Mouse (Mus musculus) cerebellum, adult 9-10 months (tissue): ENCODE data around the gene Sept9.

Source experiments
- DNase-seq: peaks from one replicate; pipeline ENCODE4 v3.0.0; 2022

Gene Sept9

GRCm38 (mm10) chr11:117390774-117391534 is 191.5 kb downstream of the Sept9 start:
- peak; percentile 1 for DNase-seq

GRCm38 (mm10) chr11:117392251-117392650 is 192.8 kb downstream of the Sept9 start:
- DNase-seq, result no peak

- no peak for DNase-seq
These were observed 194.3 kb downstream of the Sept9 start for GRCm38 (mm10) chr11:117393715-117394114.

GRCm38 (mm10) chr11:117394230-117395137 is 195.0 kb downstream of the Sept9 start:
- DNase-seq, result no peak

- DNase-seq, result no peak
These were observed 195.8 kb downstream of the Sept9 start for GRCm38 (mm10) chr11:117395228-117395627.

GRCm38 (mm10) chr11:117396929-117397328 is 197.5 kb downstream of the Sept9 start:
- no peak for DNase-seq

- peak; percentile 75 for DNase-seq
These were observed 198.3 kb downstream of the Sept9 start for GRCm38 (mm10) chr11:117397755-117398154.

- no peak for DNase-seq
These were observed 198.7 kb downstream of the Sept9 start for GRCm38 (mm10) chr11:117398191-117398590.

- no peak for DNase-seq
These were observed 202.3 kb downstream of the Sept9 start for GRCm38 (mm10) chr11:117401583-117402367.

GRCm38 (mm10) chr11:117402550-117402949 is 203.1 kb downstream of the Sept9 start:
- DNase-seq, result no peak

GRCm38 (mm10) chr11:117403073-117403472 is 203.6 kb downstream of the Sept9 start:
- DNase-seq, result no peak

GRCm38 (mm10) chr11:117403781-117404180 is 204.3 kb downstream of the Sept9 start:
- DNase-seq, result no peak

GRCm38 (mm10) chr11:117406711-117407110 is 207.2 kb downstream of the Sept9 start:
- no peak for DNase-seq

GRCm38 (mm10) chr11:117407196-117407595 is 207.7 kb downstream of the Sept9 start:
- no peak for DNase-seq

- peak; percentile 79 for DNase-seq
These were observed 208.4 kb downstream of the Sept9 start for GRCm38 (mm10) chr11:117407651-117408441.

GRCm38 (mm10) chr11:117408442-117409031 is 209.1 kb downstream of the Sept9 start:
- DNase-seq, result no peak

GRCm38 (mm10) chr11:117409331-117409730 is 209.9 kb downstream of the Sept9 start:
- no peak for DNase-seq

- DNase-seq, result peak; percentile 61
These were observed 210.6 kb downstream of the Sept9 start for GRCm38 (mm10) chr11:117410059-117410458.

- DNase-seq, result no peak
These were observed 212.2 kb downstream of the Sept9 start for GRCm38 (mm10) chr11:117411663-117412062.
